Mouse (Mus musculus) cerebellum, adult 2 months (tissue): ENCODE measurements around the gene Dalrd3. TPM values are rescaled to one million over a fixed set of nuclear protein-coding genes. Genes with fewer than 3 reads are reported as not detected.

ENCODE experiments used
- DNase-seq, 2 experiments: peaks; one replicate each; pipeline ENCODE4 v3.0.0; 2021
- H3K27ac ChIP-seq: fragments of 200-500 bp; 2 replicates; pipeline ENCODE4 v1.5.1; 2012; ENCODE audit warnings: low read length, control low read depth, inconsistent platforms; ENCODE audit not compliant: insufficient read depth
- H3K27me3 ChIP-seq: fragments of 200-500 bp; 2 replicates; pipeline ENCODE4 v1.6.1; 2012; ENCODE audit warnings: inconsistent platforms, mild to moderate bottlenecking, low read length, moderate library complexity; ENCODE audit not compliant: control insufficient read depth, insufficient read depth
- H3K4me1 ChIP-seq: fragments of 200-500 bp; 2 replicates; pipeline ENCODE4 v1.6.1; 2011; ENCODE audit warnings: low read length; ENCODE audit not compliant: control insufficient read depth, insufficient read depth
- H3K4me3 ChIP-seq: fragments of 200-500 bp; replicated peaks from 2 replicates; pipeline ENCODE3; 2011; ENCODE audit warnings: mild to moderate bottlenecking, low read depth, low read length, control low read depth; ENCODE audit not compliant: insufficient read depth
- CTCF ChIP-seq: fragments of 200-500 bp; IDR thresholded peaks from 2 replicates; pipeline ENCODE4 v1.5.1; 2011; ENCODE audit warnings: low read depth, mild to moderate bottlenecking, control low read depth, low read length, moderate library complexity, borderline replicate concordance; ENCODE audit not compliant: insufficient read depth
- POLR2A ChIP-seq: fragments of 200-500 bp; IDR thresholded peaks from 2 replicates; pipeline ENCODE4 v1.6.1; 2011; ENCODE audit warnings: low read length, control low read depth, borderline replicate concordance; ENCODE audit not compliant: insufficient read depth
- WGBS: fragments of 180-500 bp; shearing (Covaris S2); methylation state at CpG from one replicate; pipeline ENCODE4 v1.1.7; 2018; 5-methylcytosine and 5-hydroxymethylcytosine counted together
- polyA plus RNA-seq: library from polyadenylated mRNA; depleted of rRNA; stranded (reverse); fragments of >200 nt; gene quantifications from 2 replicates; pipeline ENCODE4 v1.2.3, GENCODE M21; 2012; rRNA removed

Dalrd3 gene
- 215 and 239 TPM in 2 replicates for polyA plus RNA-seq

DNA sequence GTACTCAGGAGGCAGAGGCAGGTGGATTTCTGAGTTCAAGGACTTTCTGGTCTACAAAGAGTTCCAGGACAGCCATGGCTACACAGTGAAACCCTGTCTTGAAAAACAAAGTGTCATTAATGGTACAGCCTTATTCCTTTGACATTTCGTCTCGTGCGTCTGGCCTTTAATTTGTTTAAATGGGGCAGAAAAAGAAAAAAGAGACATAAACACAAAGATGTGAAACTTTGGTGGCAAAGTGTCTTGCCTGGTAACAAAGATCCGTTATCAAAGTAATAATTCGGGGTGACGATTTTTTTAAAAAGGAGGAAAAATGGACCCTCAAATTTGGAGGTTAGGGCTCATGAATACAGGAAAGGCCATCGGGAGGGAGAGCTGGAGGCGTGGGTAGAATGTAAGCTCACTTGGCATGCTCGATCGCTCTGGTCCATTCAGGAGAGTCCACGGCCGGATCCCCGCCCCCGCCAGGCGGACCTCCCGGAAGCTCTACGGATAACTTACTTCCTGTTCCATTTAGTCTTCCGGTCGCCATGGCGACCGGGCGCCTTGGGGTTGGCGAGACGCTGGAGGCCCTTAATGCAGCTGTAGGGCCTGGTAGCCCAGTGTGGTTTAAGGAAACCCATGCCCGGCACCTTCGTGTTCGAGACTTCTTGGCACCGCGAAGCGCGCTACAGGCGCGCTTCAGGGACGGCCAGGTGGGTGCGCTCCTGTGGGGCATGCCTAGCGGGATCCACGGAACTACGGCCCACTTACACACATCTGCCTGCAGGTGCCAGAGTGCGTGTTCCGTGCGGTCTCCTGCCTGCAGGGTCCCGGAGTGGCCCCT, at the start of gene Dalrd3:
Gene Dalrd3 (plus strand): TSS at position 506 of the 826 bp plus-strand sequence.
- peak; percentile 33; the same call in 1 of the 2 replicates for TF ChIP-seq POLR2A
- no peak for TF ChIP-seq CTCF
- Histone ChIP-seq H3K27me3 (no peaks in the 10 kb centered on the region), H3K4me1 (peaks cover 8% of the 10 kb centered on the region), H3K4me3 (peak within 1 kb of the TSS; percentile 66), H3K27ac (no peak within 1 kb of the TSS)
- DNase-seq: peak; percentile 88 to 94
- WGBS: 5% methylated on average over 42 of the region's 42 CpGs

DNA sequence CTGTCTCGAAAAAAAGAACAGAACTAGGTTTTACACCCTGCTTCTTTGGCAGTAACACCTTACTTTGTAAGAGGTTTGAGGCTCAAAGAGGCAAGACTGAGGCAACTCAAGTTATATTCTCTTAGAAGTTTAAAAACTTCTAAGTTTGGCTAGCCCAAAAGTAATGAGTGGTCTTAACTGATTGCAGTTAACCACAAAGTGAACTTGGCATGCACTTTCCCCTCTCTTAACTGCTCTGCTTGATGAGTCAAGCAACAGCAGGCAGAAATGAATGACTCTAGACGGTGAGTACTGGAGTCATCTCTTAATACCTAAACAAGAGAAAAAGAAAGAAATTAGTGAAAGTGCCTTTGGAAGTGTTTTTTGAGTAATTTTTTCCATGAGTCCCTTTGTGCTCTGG, 48.1 kb upstream of the Dalrd3 start:
- H3K27ac ChIP-seq: no peak overlapping the region
- no peak for DNase-seq
- H3K4me3 ChIP-seq: no peak overlapping the region
- H3K4me1 ChIP-seq: peaks cover 7% of the 10 kb centered on the region; the same call in 1 of the 2 replicates
- 45% methylated on average over 2 of the region's 2 CpGs for WGBS
- no peaks in the 10 kb centered on the region for H3K27me3 ChIP-seq
- TF ChIP-seq CTCF (no peak), POLR2A (no peak)

DNA sequence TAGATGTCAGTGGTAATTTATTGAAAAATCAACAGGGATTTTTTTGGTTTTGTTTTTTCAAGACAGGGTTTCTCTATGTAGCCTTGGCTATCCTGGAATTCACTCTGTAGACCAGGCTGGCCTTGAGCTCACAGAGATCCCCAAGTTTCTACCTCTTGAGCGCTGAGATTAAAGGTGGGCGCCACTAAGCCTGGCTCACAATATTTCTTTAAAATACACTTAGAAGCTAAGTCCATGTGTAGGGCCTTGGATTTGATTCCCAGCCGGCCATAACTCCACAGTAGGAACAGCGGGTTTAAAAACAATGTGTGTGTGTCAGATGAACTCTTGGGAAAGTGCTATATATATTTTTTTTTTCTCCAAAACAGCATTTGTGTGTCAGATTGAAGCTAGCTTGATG, 46.3 kb upstream of the Dalrd3 start:
- no peak for DNase-seq
- H3K4me1 ChIP-seq: peaks cover 7% of the 10 kb centered on the region; the same call in 1 of the 2 replicates
- no peak overlapping the region for H3K4me3 ChIP-seq
- no peaks in the 10 kb centered on the region for H3K27me3 ChIP-seq
- WGBS: 89% methylated on average over 4 of the region's 4 CpGs
- TF ChIP-seq CTCF (no peak), POLR2A (no peak)
- no peak overlapping the region for H3K27ac ChIP-seq

DNA sequence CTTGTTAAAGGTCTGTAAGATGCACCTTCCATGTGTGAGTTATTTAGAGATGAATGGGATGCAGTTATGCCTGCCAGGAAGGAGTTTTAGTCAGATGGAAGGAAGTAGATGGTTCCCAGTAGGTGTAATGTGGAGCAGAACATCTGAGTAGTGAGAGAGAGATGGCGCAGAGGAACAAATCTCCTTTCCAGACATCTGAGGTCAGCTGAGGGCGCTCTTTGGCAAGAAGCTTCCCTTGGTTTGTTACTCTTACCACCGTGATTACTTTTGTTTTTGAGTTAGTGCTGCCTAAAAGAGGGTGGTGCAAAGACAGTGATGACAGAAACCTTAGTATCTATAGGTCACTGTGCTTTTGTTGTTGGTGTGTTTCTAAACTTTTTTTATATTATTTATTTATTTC, 44.3 kb upstream of the Dalrd3 start:
- no peak for DNase-seq
- no peak overlapping the region for H3K4me3 ChIP-seq
- WGBS: 49% methylated on average over 3 of the region's 3 CpGs
- H3K27ac ChIP-seq: no peak overlapping the region
- TF ChIP-seq CTCF: no peak
- no peak for TF ChIP-seq POLR2A
- H3K4me1 ChIP-seq: no peaks in the 10 kb centered on the region; the same call in 1 of the 2 replicates
- no peaks in the 10 kb centered on the region for H3K27me3 ChIP-seq

DNA sequence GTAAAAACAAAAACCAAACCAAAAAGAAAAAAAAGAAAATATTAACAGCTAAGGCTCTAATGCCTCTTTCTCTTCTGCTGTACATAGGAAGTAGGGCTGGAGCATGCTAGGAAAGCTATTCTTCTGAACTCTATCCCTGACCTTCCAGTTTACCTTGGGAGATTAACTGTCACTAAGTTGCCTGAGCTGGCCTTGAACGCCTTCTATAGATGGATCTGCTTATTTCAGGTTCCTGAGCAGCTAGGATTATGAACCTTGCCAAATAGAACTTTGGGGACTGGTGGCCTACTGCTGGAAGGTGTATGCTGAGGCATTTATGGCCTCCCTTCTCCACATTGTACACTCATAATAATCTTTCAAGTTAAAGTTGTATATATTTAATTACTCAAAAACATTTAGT, 38.7 kb upstream of the Dalrd3 start:
- Histone ChIP-seq H3K4me3 (no peak overlapping the region), H3K4me1 (no peaks in the 10 kb centered on the region; the same call in 1 of the 2 replicates), H3K27ac (no peak overlapping the region), H3K27me3 (no peaks in the 10 kb centered on the region)
- DNase-seq: no peak
- 79% methylated on average over 1 of the region's 1 CpGs for WGBS
- TF ChIP-seq POLR2A: no peak
- TF ChIP-seq CTCF: no peak

DNA sequence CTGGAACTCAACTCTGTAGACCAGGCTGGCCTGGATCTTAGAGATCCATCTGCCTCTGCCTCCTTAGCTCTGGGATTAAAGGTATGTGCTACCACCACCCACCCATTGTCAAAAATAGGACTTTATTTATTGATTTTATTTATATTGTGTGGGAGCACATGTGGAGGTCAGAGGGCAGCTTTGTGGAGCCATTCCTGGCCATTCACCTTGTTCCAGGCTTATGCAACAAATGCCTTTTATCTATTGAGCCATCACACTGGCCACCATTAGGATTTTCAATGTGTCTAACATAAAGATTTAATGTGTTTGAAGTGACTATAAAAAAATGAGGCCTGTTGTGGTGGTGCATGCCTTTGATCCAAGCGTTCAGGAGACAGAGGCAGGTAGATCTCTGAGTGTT, 38.2 kb upstream of the Dalrd3 start:
- 96% methylated on average over 1 of the region's 1 CpGs for WGBS

DNA sequence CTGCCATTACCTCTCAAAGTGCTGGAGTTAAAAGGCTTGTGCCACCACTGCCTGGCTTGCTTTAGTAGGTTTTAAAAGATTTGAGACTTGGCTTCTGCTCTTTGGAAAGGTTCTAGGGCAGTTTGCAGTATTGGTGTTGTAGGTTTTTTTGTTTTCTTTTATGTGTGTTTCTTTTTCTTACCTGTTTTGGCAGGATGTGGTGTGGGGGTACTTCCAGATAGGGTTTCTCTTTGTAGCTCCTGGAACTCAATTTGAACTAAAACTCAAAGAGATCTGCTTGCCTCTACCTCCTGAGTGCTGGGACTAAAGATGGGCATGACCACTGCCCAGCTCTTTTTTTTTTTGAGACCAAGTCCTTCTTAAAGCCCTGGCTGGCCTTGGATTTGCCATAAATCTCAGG, 28.8 kb upstream of the Dalrd3 start:
- TF ChIP-seq CTCF: no peak
- no peak for TF ChIP-seq POLR2A
- Histone ChIP-seq H3K27ac (no peak overlapping the region), H3K4me1 (no peaks in the 10 kb centered on the region), H3K27me3 (no peaks in the 10 kb centered on the region), H3K4me3 (no peak overlapping the region)
- no peak for DNase-seq

More for the DNA sequence above, 38.2 kb upstream of the Dalrd3 start:
- no peak overlapping the region for H3K27ac ChIP-seq
- TF ChIP-seq POLR2A (no peak), CTCF (no peak)
- no peak for DNase-seq
- no peaks in the 10 kb centered on the region; the same call in 1 of the 2 replicates for H3K4me1 ChIP-seq
- H3K27me3 ChIP-seq: no peaks in the 10 kb centered on the region
- H3K4me3 ChIP-seq: no peak overlapping the region

DNA sequence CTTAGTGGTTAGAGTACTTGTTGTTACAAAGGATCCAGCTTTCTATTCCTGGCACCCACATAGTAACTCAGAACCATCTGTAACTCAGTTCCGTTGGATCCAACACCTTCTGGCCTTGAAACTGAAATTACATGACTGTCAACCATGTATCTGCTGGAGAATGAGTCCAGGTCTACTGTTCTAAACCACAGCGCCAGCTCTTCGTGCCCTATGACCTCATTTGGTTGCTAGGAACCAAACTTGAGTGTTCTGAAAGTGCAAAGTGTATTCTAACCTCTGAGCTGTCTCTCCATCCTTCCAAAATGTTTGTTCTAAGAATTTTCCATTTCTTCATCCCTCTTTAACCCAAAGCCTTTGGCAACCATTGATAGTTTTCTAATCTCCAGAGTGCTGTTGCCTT, 23.7 kb upstream of the Dalrd3 start:
- TF ChIP-seq CTCF: no peak
- no peak for TF ChIP-seq POLR2A
- Histone ChIP-seq H3K4me1 (no peaks in the 10 kb centered on the region), H3K27me3 (no peaks in the 10 kb centered on the region), H3K27ac (no peak overlapping the region), H3K4me3 (no peak overlapping the region)
- no peak for DNase-seq
- 69% methylated on average over 3 of the region's 3 CpGs for WGBS
